Mouse (Mus musculus): ENCODE measurements around the gene Clec12a. TPM values are rescaled to one million over a fixed set of nuclear protein-coding genes. Genes with fewer than 3 reads are reported as not detected.
A peak's percentile ranks its signal among the peaks of the same experiment; 100 is the strongest.

Clec12a gene
- polyA plus RNA-seq, 1 experiment from 2014 or later = 0.95 TPM

- H3K4me3 ChIP-seq = no peak overlapping the region
- WGBS = 74% methylated on average over 3 of the region's 3 CpGs
- no peak overlapping the region for H3K27ac ChIP-seq
- H3K27me3 ChIP-seq = no peaks in the 10 kb centered on the region
- no peak overlapping the region for H3K9ac ChIP-seq
- H3K4me1 ChIP-seq = no peaks in the 10 kb centered on the region
- H3K4me2 ChIP-seq (replicated peaks) = no peak overlapping the region
- no peak for ATAC-seq (ENCODE audit: low FRiP score, low read depth)
- H3K36me3 ChIP-seq = no peaks in the 10 kb centered on the region
- peaks cover 10% of the 10 kb centered on the region; the same call in 1 of the 2 replicates for H3K9me3 ChIP-seq
These were observed 1.9 kb downstream of the Clec12a start for GRCm38 (mm10) chr6:129344408-129344807.

- Histone ChIP-seq H3K9me3 (peaks cover 10% of the 10 kb centered on the region; the same call in 1 of the 2 replicates), H3K27me3 (no peaks in the 10 kb centered on the region), H3K36me3 (no peaks in the 10 kb centered on the region), H3K4me1 (no peaks in the 10 kb centered on the region), H3K4me3 (no peak overlapping the region), H3K4me2 (replicated peaks) (no peak overlapping the region), H3K27ac (no peak overlapping the region), H3K9ac (no peak overlapping the region)
- no peak; the same call in 1 of the 2 replicates for ATAC-seq (ENCODE audit: low FRiP score, low read depth)
- WGBS = 52% methylated on average over 4 of the region's 4 CpGs
These were observed 7.2 kb downstream of the Clec12a start for GRCm38 (mm10) chr6:129349524-129350352.

- 86% methylated on average over 3 of the region's 3 CpGs for WGBS
- H3K27ac ChIP-seq = no peak overlapping the region
- ATAC-seq (ENCODE audit: low FRiP score, low read depth) = no peak
- no peaks in the 10 kb centered on the region for H3K27me3 ChIP-seq
- no peaks in the 10 kb centered on the region for H3K4me1 ChIP-seq
- H3K9ac ChIP-seq = no peak overlapping the region
- H3K4me2 ChIP-seq (replicated peaks) = no peak overlapping the region
- no peak overlapping the region for H3K4me3 ChIP-seq
- H3K9me3 ChIP-seq = peaks cover 10% of the 10 kb centered on the region; the same call in 1 of the 2 replicates
- no peaks in the 10 kb centered on the region for H3K36me3 ChIP-seq
These were observed 8.6 kb downstream of the Clec12a start for GRCm38 (mm10) chr6:129351091-129351490.

- no peaks in the 10 kb centered on the region for H3K4me1 ChIP-seq
- no peak overlapping the region for H3K4me2 ChIP-seq (replicated peaks)
- no peaks in the 10 kb centered on the region for H3K27me3 ChIP-seq
- no peaks in the 10 kb centered on the region for H3K9me3 ChIP-seq
- no peak for ATAC-seq (ENCODE audit: low FRiP score, low read depth)
- H3K4me3 ChIP-seq = no peak overlapping the region
- H3K27ac ChIP-seq = no peak overlapping the region
- H3K36me3 ChIP-seq = no peaks in the 10 kb centered on the region
- H3K9ac ChIP-seq = no peak overlapping the region
- WGBS = 86% methylated on average over 2 of the region's 2 CpGs
These were observed 13.3 kb downstream of the Clec12a start for GRCm38 (mm10) chr6:129355774-129356173.

GRCm38 (mm10) chr6:129356430-129356829 lies 13.9 kb downstream of the Clec12a start:
- Histone ChIP-seq H3K4me1 (no peaks in the 10 kb centered on the region), H3K4me3 (no peak overlapping the region), H3K27me3 (no peaks in the 10 kb centered on the region), H3K27ac (no peak overlapping the region), H3K4me2 (replicated peaks) (no peak overlapping the region), H3K9me3 (no peaks in the 10 kb centered on the region), H3K36me3 (no peaks in the 10 kb centered on the region), H3K9ac (no peak overlapping the region)
- no peak for ATAC-seq (ENCODE audit: low FRiP score, low read depth)

- no peak overlapping the region for H3K4me3 ChIP-seq
- no peaks in the 10 kb centered on the region for H3K27me3 ChIP-seq
- no peaks in the 10 kb centered on the region for H3K36me3 ChIP-seq
- ATAC-seq (ENCODE audit: low FRiP score, low read depth) = no peak
- H3K9ac ChIP-seq = no peak overlapping the region
- H3K9me3 ChIP-seq = no peaks in the 10 kb centered on the region
- 87% methylated on average over 2 of the region's 2 CpGs for WGBS
- H3K4me2 ChIP-seq (replicated peaks) = no peak overlapping the region
- H3K27ac ChIP-seq = no peak overlapping the region
- no peaks in the 10 kb centered on the region for H3K4me1 ChIP-seq
These were observed 17.0 kb downstream of the Clec12a start for GRCm38 (mm10) chr6:129359515-129359914.

GRCm38 (mm10) chr6:129363942-129364341 lies 21.5 kb downstream of the Clec12a start:
- Histone ChIP-seq H3K9ac (no peak overlapping the region), H3K36me3 (no peaks in the 10 kb centered on the region), H3K4me1 (no peaks in the 10 kb centered on the region), H3K4me2 (replicated peaks) (no peak overlapping the region), H3K27ac (no peak overlapping the region), H3K9me3 (no peaks in the 10 kb centered on the region), H3K27me3 (no peaks in the 10 kb centered on the region), H3K4me3 (no peak overlapping the region)
- 29% methylated on average over 1 of the region's 1 CpGs for WGBS
- ATAC-seq (ENCODE audit: low FRiP score, low read depth) = no peak

GRCm38 (mm10) chr6:129365959-129366359 lies 23.5 kb downstream of the Clec12a start:
- peak; percentile 40; the same call in 1 of the 2 replicates for ATAC-seq (ENCODE audit: low FRiP score, low read depth)
- WGBS = 20% methylated on average over 6 of the region's 6 CpGs

GRCm38 (mm10) chr6:129369374-129370132 lies 27.1 kb downstream of the Clec12a start:
- Histone ChIP-seq H3K4me3 (no peak overlapping the region), H3K4me1 (no peaks in the 10 kb centered on the region), H3K9me3 (no peaks in the 10 kb centered on the region), H3K9ac (no peak overlapping the region), H3K27ac (no peak overlapping the region), H3K36me3 (no peaks in the 10 kb centered on the region), H3K4me2 (replicated peaks) (no peak overlapping the region), H3K27me3 (no peaks in the 10 kb centered on the region)
- ATAC-seq (ENCODE audit: low FRiP score, low read depth) = no peak
- WGBS = 67% methylated on average over 7 of the region's 7 CpGs

More at GRCm38 (mm10) chr6:129365959-129366359, 23.5 kb downstream of the Clec12a start:
- H3K27me3 ChIP-seq = no peaks in the 10 kb centered on the region
- H3K4me1 ChIP-seq = no peaks in the 10 kb centered on the region
- no peak overlapping the region for H3K4me2 ChIP-seq (replicated peaks)
- H3K9me3 ChIP-seq = no peaks in the 10 kb centered on the region
- H3K4me3 ChIP-seq = no peak overlapping the region
- H3K9ac ChIP-seq = no peak overlapping the region
- H3K36me3 ChIP-seq = no peaks in the 10 kb centered on the region
- no peak overlapping the region for H3K27ac ChIP-seq

- Histone ChIP-seq H3K27ac (no peak overlapping the region), H3K27me3 (no peaks in the 10 kb centered on the region), H3K36me3 (no peaks in the 10 kb centered on the region), H3K9ac (no peak overlapping the region), H3K4me3 (no peak overlapping the region), H3K4me1 (no peaks in the 10 kb centered on the region), H3K9me3 (no peaks in the 10 kb centered on the region; the same call in 1 of the 2 replicates), H3K4me2 (replicated peaks) (no peak overlapping the region)
- ATAC-seq (ENCODE audit: low FRiP score, low read depth) = no peak
- 81% methylated on average over 2 of the region's 2 CpGs for WGBS
These were observed 32.5 kb downstream of the Clec12a start for GRCm38 (mm10) chr6:129374937-129375471.

- Histone ChIP-seq H3K4me2 (replicated peaks) (no peak overlapping the region), H3K9ac (no peak overlapping the region), H3K27ac (no peak overlapping the region), H3K27me3 (no peaks in the 10 kb centered on the region), H3K4me1 (no peaks in the 10 kb centered on the region), H3K9me3 (no peaks in the 10 kb centered on the region; the same call in 1 of the 2 replicates), H3K36me3 (no peaks in the 10 kb centered on the region), H3K4me3 (no peak overlapping the region)
- no peak for ATAC-seq (ENCODE audit: low FRiP score, low read depth)
- WGBS = 64% methylated on average over 4 of the region's 4 CpGs
These were observed 38.0 kb downstream of the Clec12a start for GRCm38 (mm10) chr6:129380454-129380853.

GRCm38 (mm10) chr6:129381736-129382135 lies 39.2 kb downstream of the Clec12a start:
- 64% methylated on average over 1 of the region's 1 CpGs for WGBS
- Histone ChIP-seq H3K9me3 (no peaks in the 10 kb centered on the region), H3K9ac (no peak overlapping the region), H3K4me3 (no peak overlapping the region), H3K4me1 (no peaks in the 10 kb centered on the region), H3K4me2 (replicated peaks) (no peak overlapping the region), H3K27me3 (no peaks in the 10 kb centered on the region), H3K36me3 (no peaks in the 10 kb centered on the region), H3K27ac (no peak overlapping the region)
- ATAC-seq (ENCODE audit: low FRiP score, low read depth) = no peak
